Mouse (Mus musculus): ENCODE measurements around the gene Dpf3. TPM values are rescaled to one million over a fixed set of nuclear protein-coding genes. Genes with fewer than 3 reads are reported as not detected.

Gene Dpf3
- polyA plus RNA-seq, 1 experiment from 2014 or later = 18.0 TPM

DNA sequence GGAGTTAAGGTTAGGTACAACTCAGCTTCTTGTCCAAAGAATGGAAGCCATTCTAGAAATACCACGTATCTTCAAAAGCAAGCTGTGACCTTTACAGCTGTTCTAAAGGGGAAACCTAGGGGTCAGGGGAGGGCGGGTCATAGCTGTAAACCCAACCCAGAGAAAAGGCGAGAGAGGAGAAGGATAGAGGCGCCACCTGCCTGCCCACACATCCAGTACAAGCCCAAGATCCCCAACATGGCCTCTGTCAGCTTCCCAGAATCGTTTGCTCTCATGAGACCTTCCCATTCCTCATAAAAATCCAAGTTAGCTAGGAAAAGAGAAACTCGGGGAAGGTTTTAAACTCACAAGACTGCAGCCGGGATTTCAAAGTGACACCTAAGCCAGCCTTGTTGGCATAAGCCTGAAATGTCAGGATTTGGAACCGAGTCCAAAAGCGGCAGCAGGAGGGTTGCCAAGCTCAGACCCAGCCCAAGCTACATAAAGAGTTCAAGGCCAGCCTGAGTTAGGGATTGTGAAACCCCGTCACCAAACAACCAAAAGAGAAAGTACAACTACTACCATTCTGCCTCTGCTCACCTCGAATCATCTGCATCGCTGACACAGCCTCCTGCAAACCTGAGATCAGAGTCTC, 63.3 kb downstream of the Dpf3 start:
- Histone ChIP-seq H3K27ac (no peak overlapping the region), H3K9ac (no peak overlapping the region)
- 77% methylated on average over 12 of the region's 12 CpGs for WGBS

DNA sequence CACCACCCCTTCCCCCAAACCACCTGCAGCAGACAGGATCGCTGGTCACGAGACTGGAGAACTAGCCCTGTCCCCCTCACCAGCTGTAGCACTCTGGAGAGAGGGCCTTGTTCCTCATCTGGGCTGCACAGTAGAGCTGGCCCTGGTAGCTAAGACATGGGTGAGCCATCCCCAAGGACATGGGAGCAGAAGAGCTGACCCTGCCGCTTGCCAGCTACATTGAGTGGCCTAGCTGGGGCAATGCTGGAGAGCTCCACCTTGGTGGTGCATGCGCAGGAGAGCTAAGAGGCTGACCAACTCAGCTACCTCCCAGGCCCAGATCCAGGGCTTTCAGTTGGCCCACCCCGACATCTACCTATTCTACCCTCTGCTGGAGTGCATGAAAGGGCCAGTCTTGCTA, 67.2 kb downstream of the Dpf3 start:
- H3K9ac ChIP-seq = no peak overlapping the region
- WGBS = 93% methylated on average over 5 of the region's 5 CpGs

More for the DNA sequence above, 63.3 kb downstream of the Dpf3 start:
- Histone ChIP-seq H3K4me1 (peaks cover 14% of the 10 kb centered on the region; the same call in 1 of the 2 replicates), H3K9me3 (replicated peaks) (no peaks in the 10 kb centered on the region), H3K4me2 (replicated peaks) (no peak overlapping the region), H3K4me3 (no peak overlapping the region), H3K27me3 (no peaks in the 10 kb centered on the region), H3K36me3 (no peaks in the 10 kb centered on the region)
- ATAC-seq (ENCODE audit: low FRiP score) = no peak

GRCm38 (mm10) chr12:83415207-83415606, 72.3 kb downstream of the Dpf3 start:
- H3K9me3 ChIP-seq (replicated peaks) = no peaks in the 10 kb centered on the region
- no peak overlapping the region for H3K4me3 ChIP-seq
- H3K4me2 ChIP-seq (replicated peaks) = no peak overlapping the region
- H3K27ac ChIP-seq = no peak overlapping the region
- H3K27me3 ChIP-seq = no peaks in the 10 kb centered on the region
- 82% methylated on average over 4 of the region's 4 CpGs for WGBS
- H3K4me1 ChIP-seq = peaks cover 2% of the 10 kb centered on the region; the same call in 1 of the 2 replicates
- H3K36me3 ChIP-seq = no peaks in the 10 kb centered on the region
- H3K9ac ChIP-seq = no peak overlapping the region
- ATAC-seq (ENCODE audit: low FRiP score) = no peak

More for the DNA sequence above, 67.2 kb downstream of the Dpf3 start:
- no peaks in the 10 kb centered on the region for H3K27me3 ChIP-seq
- H3K9me3 ChIP-seq (replicated peaks) = no peaks in the 10 kb centered on the region
- H3K4me3 ChIP-seq = no peak overlapping the region
- H3K36me3 ChIP-seq = no peaks in the 10 kb centered on the region
- no peak for ATAC-seq (ENCODE audit: low FRiP score)
- no peak overlapping the region for H3K4me2 ChIP-seq (replicated peaks)
- H3K4me1 ChIP-seq = 0 out of 2 replicates have a peak, but pooled peaks cover 2% of the 10 kb centered on the region
- no peak overlapping the region for H3K27ac ChIP-seq

GRCm38 (mm10) chr12:83413684-83414083, 73.8 kb downstream of the Dpf3 start:
- H3K4me2 ChIP-seq (replicated peaks) = no peak overlapping the region
- no peak overlapping the region for H3K27ac ChIP-seq
- H3K4me1 ChIP-seq = peaks cover 2% of the 10 kb centered on the region; the same call in 1 of the 2 replicates
- H3K9me3 ChIP-seq (replicated peaks) = no peaks in the 10 kb centered on the region
- H3K27me3 ChIP-seq = no peaks in the 10 kb centered on the region
- H3K4me3 ChIP-seq = no peak overlapping the region
- H3K9ac ChIP-seq = no peak overlapping the region
- no peak for ATAC-seq (ENCODE audit: low FRiP score)
- 84% methylated on average over 5 of the region's 5 CpGs for WGBS
- H3K36me3 ChIP-seq = no peaks in the 10 kb centered on the region

DNA sequence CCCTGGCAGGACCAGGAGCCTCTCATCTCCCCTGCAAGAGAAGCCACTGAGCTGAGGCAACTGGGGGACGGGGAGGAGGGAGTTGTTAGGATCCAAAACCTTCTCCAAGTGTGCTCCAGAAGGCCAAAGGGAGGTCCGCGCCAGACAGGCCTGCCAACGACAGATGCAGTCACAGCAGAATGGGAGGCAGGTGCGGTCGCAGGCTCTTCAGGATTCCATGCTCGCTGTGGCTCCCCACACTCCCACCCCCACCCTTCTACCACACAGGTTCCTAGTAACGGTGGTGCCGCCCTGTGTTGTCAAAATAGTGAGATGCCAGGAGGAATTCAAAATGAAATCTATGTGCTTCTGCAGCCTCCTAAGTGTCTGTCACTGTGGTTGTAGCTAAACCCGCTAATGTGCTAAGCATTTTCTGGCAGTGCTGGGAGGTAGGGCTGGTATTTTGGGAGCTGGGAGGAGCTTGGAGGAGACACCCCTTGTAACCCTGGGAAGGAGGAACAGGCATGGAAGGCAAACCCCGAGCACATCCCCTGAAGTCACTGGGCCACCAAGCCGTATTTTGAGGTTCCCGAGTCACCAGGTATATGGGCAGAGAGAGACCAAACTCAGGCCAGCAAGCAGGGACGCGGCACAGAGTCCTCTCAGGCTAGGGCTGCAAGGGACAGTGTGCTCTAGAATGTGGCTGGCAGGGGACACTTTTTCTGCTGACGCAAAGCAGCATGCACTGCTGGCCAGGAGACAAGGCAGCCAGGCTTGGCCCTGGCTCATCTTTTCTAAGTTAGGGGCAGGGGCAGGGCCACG, 75.6 kb downstream of the Dpf3 start:
- ATAC-seq (ENCODE audit: low FRiP score) = no peak
- 61% methylated on average over 17 of the region's 17 CpGs for WGBS
- H3K36me3 ChIP-seq = no peaks in the 10 kb centered on the region
- H3K4me3 ChIP-seq = no peak overlapping the region
- H3K27ac ChIP-seq = no peak overlapping the region
- H3K9ac ChIP-seq = no peak overlapping the region
- no peak overlapping the region for H3K4me2 ChIP-seq (replicated peaks)
- H3K9me3 ChIP-seq (replicated peaks) = no peaks in the 10 kb centered on the region
- H3K4me1 ChIP-seq = peaks cover 2% of the 10 kb centered on the region; the same call in 1 of the 2 replicates
- H3K27me3 ChIP-seq = no peaks in the 10 kb centered on the region

- H3K27ac ChIP-seq = no peak overlapping the region
- H3K9ac ChIP-seq = no peak overlapping the region
- H3K4me3 ChIP-seq = no peak overlapping the region
- peaks cover 2% of the 10 kb centered on the region; the same call in 1 of the 2 replicates for H3K4me1 ChIP-seq
- no peak overlapping the region for H3K4me2 ChIP-seq (replicated peaks)
- no peaks in the 10 kb centered on the region for H3K27me3 ChIP-seq
- H3K9me3 ChIP-seq (replicated peaks) = no peaks in the 10 kb centered on the region
- no peaks in the 10 kb centered on the region for H3K36me3 ChIP-seq
- ATAC-seq (ENCODE audit: low FRiP score) = no peak
- WGBS = 74% methylated on average over 5 of the region's 5 CpGs
Observed at GRCm38 (mm10) chr12:83411032-83411431, 76.5 kb downstream of the Dpf3 start.

- Histone ChIP-seq H3K27ac (no peak overlapping the region), H3K9ac (no peak overlapping the region), H3K9me3 (replicated peaks) (no peaks in the 10 kb centered on the region), H3K4me3 (no peak overlapping the region), H3K4me2 (replicated peaks) (no peak overlapping the region), H3K27me3 (no peaks in the 10 kb centered on the region), H3K36me3 (no peaks in the 10 kb centered on the region), H3K4me1 (no peaks in the 10 kb centered on the region)
- ATAC-seq (ENCODE audit: low FRiP score) = no peak
- 92% methylated on average over 12 of the region's 12 CpGs for WGBS
Observed at GRCm38 (mm10) chr12:83405374-83406125, 82.0 kb downstream of the Dpf3 start.

GRCm38 (mm10) chr12:83402270-83402669, 85.2 kb downstream of the Dpf3 start:
- H3K36me3 ChIP-seq = no peaks in the 10 kb centered on the region
- H3K4me2 ChIP-seq (replicated peaks) = no peak overlapping the region
- H3K4me1 ChIP-seq = no peaks in the 10 kb centered on the region
- H3K9me3 ChIP-seq (replicated peaks) = no peaks in the 10 kb centered on the region
- no peak overlapping the region for H3K9ac ChIP-seq
- H3K27ac ChIP-seq = no peak overlapping the region
- no peak overlapping the region for H3K4me3 ChIP-seq
- WGBS = 76% methylated on average over 5 of the region's 5 CpGs
- no peak for ATAC-seq (ENCODE audit: low FRiP score)
- H3K27me3 ChIP-seq = no peaks in the 10 kb centered on the region

GRCm38 (mm10) chr12:83392011-83392410, 95.5 kb downstream of the Dpf3 start:
- H3K4me2 ChIP-seq (replicated peaks) = no peak overlapping the region
- no peaks in the 10 kb centered on the region for H3K27me3 ChIP-seq
- ATAC-seq (ENCODE audit: low FRiP score) = no peak
- H3K36me3 ChIP-seq = no peaks in the 10 kb centered on the region
- 0 out of 2 replicates have a peak, but pooled peaks cover 4% of the 10 kb centered on the region for H3K4me1 ChIP-seq
- H3K4me3 ChIP-seq = no peak overlapping the region
- no peak overlapping the region for H3K9ac ChIP-seq
- no peaks in the 10 kb centered on the region for H3K9me3 ChIP-seq (replicated peaks)
- WGBS = 81% methylated on average over 16 of the region's 16 CpGs
- no peak overlapping the region for H3K27ac ChIP-seq

GRCm38 (mm10) chr12:83387554-83387953, 100.0 kb downstream of the Dpf3 start:
- WGBS = 31% methylated on average over 3 of the region's 3 CpGs

GRCm38 (mm10) chr12:83381072-83381471, 106.4 kb downstream of the Dpf3 start:
- no peak overlapping the region for H3K4me2 ChIP-seq (replicated peaks)
- H3K4me3 ChIP-seq = no peak overlapping the region
- H3K27me3 ChIP-seq = no peaks in the 10 kb centered on the region
- no peak overlapping the region for H3K9ac ChIP-seq
- no peak for ATAC-seq (ENCODE audit: low FRiP score)
- no peaks in the 10 kb centered on the region for H3K36me3 ChIP-seq
- H3K27ac ChIP-seq = no peak overlapping the region
- 91% methylated on average over 7 of the region's 7 CpGs for WGBS
- no peaks in the 10 kb centered on the region for H3K9me3 ChIP-seq (replicated peaks)
- H3K4me1 ChIP-seq = 0 out of 2 replicates have a peak, but pooled peaks cover 4% of the 10 kb centered on the region

More at GRCm38 (mm10) chr12:83387554-83387953, 100.0 kb downstream of the Dpf3 start:
- Histone ChIP-seq H3K9ac (no peak overlapping the region), H3K4me3 (no peak overlapping the region), H3K27me3 (no peaks in the 10 kb centered on the region), H3K4me1 (0 out of 2 replicates have a peak, but pooled peaks cover 5% of the 10 kb centered on the region), H3K36me3 (no peaks in the 10 kb centered on the region), H3K27ac (no peak overlapping the region), H3K4me2 (replicated peaks) (no peak overlapping the region), H3K9me3 (replicated peaks) (no peaks in the 10 kb centered on the region)
- no peak for ATAC-seq (ENCODE audit: low FRiP score)

- H3K4me3 ChIP-seq = no peak overlapping the region
- WGBS = 54% methylated on average over 3 of the region's 3 CpGs
- no peak overlapping the region for H3K9ac ChIP-seq
- H3K9me3 ChIP-seq (replicated peaks) = no peaks in the 10 kb centered on the region
- no peak overlapping the region for H3K27ac ChIP-seq
- no peak for ATAC-seq (ENCODE audit: low FRiP score)
- no peaks in the 10 kb centered on the region for H3K36me3 ChIP-seq
- H3K27me3 ChIP-seq = no peaks in the 10 kb centered on the region
- 0 out of 2 replicates have a peak, but pooled peaks cover 4% of the 10 kb centered on the region for H3K4me1 ChIP-seq
- no peak overlapping the region for H3K4me2 ChIP-seq (replicated peaks)
Observed at GRCm38 (mm10) chr12:83380016-83380415, 107.5 kb downstream of the Dpf3 start.
